Mouse (Mus musculus): Measurements from ENCODE around the gene Ccnd3.

- TF ChIP-seq CTCF (conservative IDR thresholded peaks at IDR 0.05; ENCODE audit: low read length) (no peak), POU5F1 (IDR thresholded peaks at IDR 0.05; ENCODE audit: borderline replicate concordance, low read length) (no peak)
These were observed 69.2 kb downstream of the Ccnd3 start for GRCm38 (mm10) chr17:47574028-47574427.

All from E14TG2a.4 (cell line).